8 mouse cellular contexts compared by ENCODE assay signal in the genomic region with DNA sequence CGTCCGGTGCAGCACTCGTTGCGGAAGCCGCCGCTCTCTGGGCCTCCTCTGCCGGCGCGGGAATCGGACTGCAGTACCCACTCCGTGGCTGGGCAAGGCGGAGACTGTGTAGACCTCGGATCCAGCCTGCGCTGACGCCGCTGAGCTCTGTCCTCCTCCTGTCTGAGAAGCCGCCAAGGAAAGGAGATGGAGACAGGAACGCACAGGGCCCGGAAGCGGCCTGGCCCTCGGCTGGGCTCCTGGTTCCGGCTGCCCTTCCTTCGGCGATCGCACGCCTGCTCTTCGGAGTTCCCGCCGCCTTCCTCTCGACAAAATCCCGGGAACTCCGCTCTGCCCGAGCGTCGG. TPM values are rescaled to one million over a fixed set of nuclear protein-coding genes. Genes with fewer than 3 reads are reported as not detected.
DNase-seq lines count a peak whose midpoint lies in the region; ATAC-seq and TF ChIP-seq lines count a peak whose summit lies in the region.

No protein-coding gene starts in this region.

- peaks cover 2% of the 10 kb centered on the region; the same call in 1 of the 2 replicates for H3K36me3 ChIP-seq in kidney, postnatal 0 days (ENCODE audit: insufficient read depth, low read length)
- H3K36me3 ChIP-seq in intestine, embryonic 15.5 days, result 0 out of 2 replicates have a peak, but pooled peaks cover under 1% of the 10 kb centered on the region
- H3K36me3 ChIP-seq in midbrain, postnatal 0 days (ENCODE audit: insufficient read depth, low read length), result peaks cover 1% of the 10 kb centered on the region

- H3K4me2 ChIP-seq in kidney, postnatal 0 days (ENCODE audit: low read length), result peak overlapping the region; percentile 95
- peak overlapping the region; percentile 88 for H3K4me2 ChIP-seq in intestine, embryonic 15.5 days (replicated peaks)
- peak overlapping the region; percentile 97 for H3K4me2 ChIP-seq in midbrain, postnatal 0 days (ENCODE audit: low read depth, low read length, poor library complexity, severe bottlenecking)

- TF ChIP-seq POLR2A in cortical plate, adult 2 months (IDR thresholded peaks at IDR 0.05; ENCODE audit: extremely low read depth, insufficient read depth, low read length), result no peak

- H3K4me1 ChIP-seq in kidney, postnatal 0 days (replicated peaks; ENCODE audit: insufficient read depth, low read length), result peaks cover 6% of the 10 kb centered on the region
- peaks cover 3% of the 10 kb centered on the region for H3K4me1 ChIP-seq in cortical plate, adult 2 months (ENCODE audit: control insufficient read depth, insufficient read depth, low read length)
- H3K4me1 ChIP-seq in intestine, embryonic 15.5 days (replicated peaks), result peaks cover 9% of the 10 kb centered on the region; the same call in 1 of the 2 replicates
- peaks cover 4% of the 10 kb centered on the region; the same call in 1 of the 2 replicates for H3K4me1 ChIP-seq in midbrain, postnatal 0 days (ENCODE audit: insufficient read depth, low read length)

- peak overlapping the region; percentile 96 for H3K27ac ChIP-seq in kidney, postnatal 0 days
- peak overlapping the region; percentile 94 for H3K27ac ChIP-seq in cortical plate, adult 2 months (ENCODE audit: insufficient read depth, low read length)
- peak overlapping the region; percentile 99 for H3K27ac ChIP-seq in intestine, embryonic 15.5 days
- H3K27ac ChIP-seq in midbrain, postnatal 0 days (ENCODE audit: low read depth, low read length), result peak overlapping the region; percentile 97

- intact Hi-C loops in gastrocnemius, postnatal 36 days (cut with DNase I), result no loop called here

- H3K9me3 ChIP-seq in kidney, postnatal 0 days (replicated peaks; ENCODE audit: low read length), result no peaks in the 10 kb centered on the region
- no peaks in the 10 kb centered on the region for H3K9me3 ChIP-seq in intestine, embryonic 15.5 days
- H3K9me3 ChIP-seq in midbrain, postnatal 0 days (ENCODE audit: low read length), result no peaks in the 10 kb centered on the region

- DNase-seq in kidney, postnatal 0 days (ENCODE audit: low spot score), result no peak
- DNase-seq in kidney, adult 9 months, result no peak
- no peak for DNase-seq in midbrain, postnatal 0 days (ENCODE audit: low spot score)
- no peak for DNase-seq in layer of hippocampus, postnatal 25 days (ENCODE audit: extremely low spot score in 1 of 2, low spot score in 1 of 2)
- DNase-seq in left cerebral cortex, adult 18-20 months (ENCODE audit: low spot score in 2 of 2), result no peak
- DNase-seq in gastrocnemius, postnatal 36 days, result no peak

- H3K9ac ChIP-seq in kidney, postnatal 0 days (ENCODE audit: low read depth, low read length), result peak overlapping the region; percentile 83
- peak overlapping the region; percentile 98 for H3K9ac ChIP-seq in intestine, embryonic 15.5 days
- H3K9ac ChIP-seq in midbrain, postnatal 0 days (replicated peaks; ENCODE audit: low read length, poor library complexity, severe bottlenecking), result peak overlapping the region; percentile 79

- WGBS in kidney, postnatal 0 days, result under 1% methylated on average over 35 of the region's 35 CpGs
- under 1% methylated on average over 35 of the region's 35 CpGs for WGBS in intestine, embryonic 15.5 days
- WGBS in midbrain, postnatal 0 days, result 0% methylated on average over 35 of the region's 35 CpGs

- TF ChIP-seq CTCF in kidney, postnatal 0 days (IDR thresholded peaks at IDR 0.05; ENCODE audit: low read depth), result no peak
- no peak for TF ChIP-seq CTCF in cortical plate, adult 2 months (IDR thresholded peaks at IDR 0.05; ENCODE audit: extremely low read depth, insufficient read depth, low read length)
- no peak for TF ChIP-seq CTCF in midbrain, postnatal 0 days (IDR thresholded peaks at IDR 0.05)

- H3K4me3 ChIP-seq in kidney, postnatal 0 days (replicated peaks; ENCODE audit: low read depth, low read length), result peak overlapping the region; percentile 96
- peak overlapping the region; percentile 95 for H3K4me3 ChIP-seq in cortical plate, adult 2 months (ENCODE audit: insufficient read depth, low read length)
- H3K4me3 ChIP-seq in intestine, embryonic 15.5 days (replicated peaks), result peak overlapping the region; percentile 96
- peak overlapping the region; percentile 72 for H3K4me3 ChIP-seq in midbrain, postnatal 0 days (ENCODE audit: low read depth, low read length)

- no peak for ATAC-seq in kidney, postnatal 0 days (replicated peaks; ENCODE audit: low FRiP score, low read depth)
- no peak for ATAC-seq in intestine, embryonic 15.5 days
- ATAC-seq in midbrain, postnatal 0 days (ENCODE audit: low FRiP score), result no peak

- H3K27me3 ChIP-seq in kidney, postnatal 0 days (ENCODE audit: insufficient read depth, low read length), result no peaks in the 10 kb centered on the region
- H3K27me3 ChIP-seq in intestine, embryonic 15.5 days (replicated peaks), result no peaks in the 10 kb centered on the region
- no peaks in the 10 kb centered on the region for H3K27me3 ChIP-seq in midbrain, postnatal 0 days (ENCODE audit: insufficient read depth, low read length)

RNA-seq across cellular contexts. Expression of gene Ppp1r15b, which starts 0.6 kb away (rescaled TPM):
- polyA plus RNA-seq in kidney, postnatal 0 days (2015; fragmentation: Nextera tagmentation; extraction: Ambion mirVana), result 27.2 and 29.5 TPM in 2 replicates
- polyA plus RNA-seq in cortical plate, adult 2 months (2012; rRNA removed), result 23.9 and 25.6 TPM in 2 replicates
- 46.7 and 46.9 TPM in 2 replicates for polyA plus RNA-seq in intestine, embryonic 15.5 days (2015; fragmentation: Nextera tagmentation; extraction: Ambion mirVana)
- 42.3 and 45.3 TPM in 2 replicates for total RNA-seq in midbrain, postnatal 0 days (2014; rRNA removed)
- 16.9 and 17.5 TPM in 2 replicates for polyA plus RNA-seq in midbrain, postnatal 0 days (2015; fragmentation: Nextera tagmentation; extraction: Ambion mirVana)
- 10 to 100 TPM; 40.9 to 43.0 TPM for total RNA-seq in layer of hippocampus, postnatal 25 days (2021)
- total RNA-seq in left cerebral cortex, adult 18-20 months (2021), result 10 to 100 TPM; 44.6 to 49.3 TPM
- total RNA-seq in gastrocnemius, postnatal 36 days (2021), result 10 to 100 TPM; 14.0 to 17.7 TPM

RNA-seq across cellular contexts. Expression of gene Plekha6, which starts 32.5 kb away (rescaled TPM):
- 8.1 and 8.8 TPM in 2 replicates for polyA plus RNA-seq in kidney, postnatal 0 days (2015; fragmentation: Nextera tagmentation; extraction: Ambion mirVana)
- polyA plus RNA-seq in cortical plate, adult 2 months (2012; rRNA removed), result 82.2 and 83.2 TPM in 2 replicates
- polyA plus RNA-seq in intestine, embryonic 15.5 days (2015; fragmentation: Nextera tagmentation; extraction: Ambion mirVana), result 13.7 and 15.3 TPM in 2 replicates
- total RNA-seq in midbrain, postnatal 0 days (2014; rRNA removed), result 49.3 and 52.2 TPM in 2 replicates
- polyA plus RNA-seq in midbrain, postnatal 0 days (2015; fragmentation: Nextera tagmentation; extraction: Ambion mirVana), result 9.4 and 11.9 TPM in 2 replicates
- 10 to 100 TPM; 34.4 to 52.1 TPM for total RNA-seq in layer of hippocampus, postnatal 25 days (2021)
- 10 to 100 TPM; 78.2 to 91.1 TPM for total RNA-seq in left cerebral cortex, adult 18-20 months (2021)
- 10 to 100 TPM in 1 of 2 experiments, 1 to 10 TPM in 1; 6.7 to 11.5 TPM for total RNA-seq in gastrocnemius, postnatal 36 days (2021)
